Mouse (Mus musculus): ENCODE data around the gene Ddah1.

The Ddah1 gene

GRCm38 (mm10) chr3:145764416-145764815 is 5.9 kb downstream of the Ddah1 start:
- no peak for DNase-seq

GRCm38 (mm10) chr3:145768439-145768838 is 10.0 kb downstream of the Ddah1 start:
- DNase-seq = no peak

DNA sequence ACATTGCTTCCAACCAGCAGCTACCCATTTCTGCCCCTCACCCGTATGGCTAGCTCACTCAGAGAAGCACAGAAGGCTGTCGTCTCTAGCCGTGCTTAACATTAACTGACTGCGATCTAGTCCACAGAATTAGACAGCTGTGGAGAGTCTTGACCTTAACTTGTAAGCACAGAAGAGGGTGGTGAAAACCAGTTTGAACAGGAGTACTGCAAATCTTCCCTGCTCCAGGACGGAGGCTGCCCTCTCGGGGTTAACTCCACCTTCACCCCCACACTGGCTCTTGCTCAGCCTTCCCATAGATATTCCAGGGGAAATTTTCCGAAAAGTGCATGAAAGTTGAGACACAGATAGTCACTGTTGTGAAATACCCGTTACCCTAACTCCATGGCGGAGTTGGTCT is 14.9 kb downstream of the Ddah1 start:
- peak; percentile 48 to 82 for DNase-seq

- no peak for DNase-seq
Measured at GRCm38 (mm10) chr3:145774336-145774735, 15.9 kb downstream of the Ddah1 start.

DNA sequence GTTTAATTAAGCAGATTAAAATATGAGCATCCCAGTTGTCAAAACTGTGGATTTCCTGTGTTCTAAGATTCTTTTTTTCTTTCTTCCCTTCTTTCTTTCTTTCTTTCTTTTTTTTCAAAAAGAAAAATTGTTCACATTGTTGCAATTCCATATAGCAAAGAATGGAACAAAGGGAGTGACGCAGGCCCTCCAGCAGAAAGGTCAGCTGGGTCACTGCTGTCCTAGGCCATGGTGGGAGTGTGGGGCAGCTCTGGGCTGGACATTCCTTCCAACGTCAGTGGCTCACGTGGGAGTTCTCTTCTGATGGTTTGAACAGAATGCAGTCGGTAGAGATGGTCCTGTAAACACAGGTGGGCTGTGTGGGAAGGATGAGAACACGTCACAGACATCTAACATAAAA is 16.8 kb downstream of the Ddah1 start:
- DNase-seq = no peak

DNA sequence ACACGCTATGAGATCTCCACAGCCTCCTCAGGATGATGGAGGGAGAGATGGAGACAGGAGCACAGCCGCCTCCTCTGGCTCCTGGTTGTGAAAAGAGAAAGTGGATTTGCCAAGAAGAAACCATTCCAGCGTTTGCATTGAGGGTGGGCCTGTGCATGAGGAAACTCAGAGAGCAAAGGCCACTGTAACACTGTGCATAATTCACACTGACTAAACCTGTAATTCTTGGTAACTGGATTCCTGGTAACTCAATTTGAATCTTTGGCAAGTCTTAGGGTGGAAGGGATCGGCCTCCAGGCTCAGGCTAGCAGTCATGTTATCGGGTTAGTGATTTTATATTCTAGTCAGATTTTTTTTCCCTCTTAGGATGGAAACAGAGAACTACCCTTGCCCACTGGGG is 17.4 kb downstream of the Ddah1 start:
- DNase-seq = peak in 1 of 2 experiments; percentile 52

- no peak for DNase-seq
Measured at GRCm38 (mm10) chr3:145777006-145777405, 18.5 kb downstream of the Ddah1 start.

DNA sequence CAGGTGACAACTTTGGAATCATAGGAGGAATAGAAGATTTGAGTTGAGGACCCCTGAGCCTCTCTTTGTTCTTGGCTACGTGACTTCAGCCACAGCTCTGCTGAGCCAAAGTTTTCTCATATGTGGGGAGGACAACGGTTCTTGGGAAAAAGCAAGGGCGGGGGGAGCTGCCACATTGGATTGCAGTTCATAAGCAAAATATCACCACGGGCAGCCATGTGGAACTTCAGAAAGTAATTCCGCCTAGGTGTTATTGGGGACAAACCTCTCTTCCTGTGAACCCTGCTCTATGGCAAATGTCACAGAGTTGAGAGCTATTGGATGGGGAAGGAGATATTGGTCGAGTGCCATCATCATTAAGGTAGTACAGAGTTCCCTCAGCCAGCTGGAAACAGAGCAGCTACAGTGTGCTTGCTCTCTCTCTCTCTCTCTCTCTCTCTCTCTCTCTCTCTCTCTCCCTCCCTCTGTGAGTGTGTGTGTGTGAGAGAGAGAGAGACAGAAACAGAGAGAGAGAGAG is 20.0 kb downstream of the Ddah1 start:
- peak; percentile 55 to 56 for DNase-seq

DNA sequence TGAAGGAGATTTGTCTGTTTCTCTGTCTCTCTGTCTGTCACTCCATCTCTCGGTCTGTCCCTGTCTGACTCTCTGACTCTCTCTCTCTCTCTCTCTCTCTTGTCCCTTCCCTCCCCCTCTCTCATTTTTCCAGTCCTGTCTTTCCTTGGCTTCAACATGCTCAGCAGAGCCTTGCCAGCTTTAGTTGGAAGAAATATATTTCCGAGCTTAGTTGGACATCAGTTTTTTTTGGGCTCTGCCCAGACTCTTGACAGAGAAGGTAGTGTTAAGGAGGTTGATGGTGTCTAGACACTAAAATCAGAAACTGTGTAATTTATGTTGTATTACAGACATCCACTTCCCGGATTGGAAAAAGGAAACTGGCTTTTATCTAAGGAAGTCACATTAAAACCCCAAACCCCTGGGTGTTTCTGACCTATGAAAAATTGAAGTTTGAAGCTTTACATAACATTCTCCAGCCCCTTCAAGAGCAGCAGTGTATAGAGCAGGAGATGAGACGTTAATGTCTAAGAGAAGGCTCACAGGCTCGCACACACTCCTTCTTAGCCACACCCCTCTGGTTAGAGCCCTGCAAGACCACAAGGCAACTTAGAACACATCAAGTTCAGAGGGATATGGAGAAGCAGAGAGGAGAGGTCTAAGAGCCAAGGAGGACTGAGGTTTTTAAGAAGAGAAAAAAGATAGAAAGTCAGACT is 21.0 kb downstream of the Ddah1 start:
- DNase-seq = no peak

DNA sequence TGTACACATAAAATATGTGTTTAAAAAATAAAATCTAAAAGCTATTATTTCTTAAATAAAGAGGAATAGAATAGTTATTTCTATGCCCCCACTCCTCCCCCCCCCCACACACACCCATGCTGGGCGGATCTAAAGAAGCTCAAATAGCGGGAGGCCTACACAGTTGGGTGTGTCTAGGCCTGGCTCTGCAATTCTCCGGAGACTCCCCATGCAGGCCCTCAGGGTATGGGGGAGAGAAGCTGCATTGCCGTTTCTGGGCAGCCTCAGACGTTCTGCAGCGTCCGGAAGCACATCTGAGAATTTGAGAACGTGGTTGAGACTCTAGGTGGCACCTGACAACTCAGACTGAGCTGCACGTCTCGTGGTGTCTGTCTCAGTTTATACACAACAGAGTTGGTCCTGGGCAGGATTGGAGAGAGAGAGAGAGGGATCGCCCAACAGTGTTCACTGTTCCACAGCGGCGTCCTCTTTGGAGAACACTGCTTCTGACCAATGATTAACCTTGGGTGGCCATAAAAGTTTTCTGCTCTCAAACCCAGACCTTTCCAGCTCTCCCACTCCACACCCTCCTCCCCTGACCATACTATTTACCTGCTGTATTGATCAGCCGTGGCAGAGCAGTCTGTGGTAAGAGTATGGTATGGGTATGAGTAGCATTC is 22.4 kb downstream of the Ddah1 start:
- peak; percentile 47 to 76 for DNase-seq

GRCm38 (mm10) chr3:145785244-145785643 is 26.8 kb downstream of the Ddah1 start:
- no peak for DNase-seq

DNA sequence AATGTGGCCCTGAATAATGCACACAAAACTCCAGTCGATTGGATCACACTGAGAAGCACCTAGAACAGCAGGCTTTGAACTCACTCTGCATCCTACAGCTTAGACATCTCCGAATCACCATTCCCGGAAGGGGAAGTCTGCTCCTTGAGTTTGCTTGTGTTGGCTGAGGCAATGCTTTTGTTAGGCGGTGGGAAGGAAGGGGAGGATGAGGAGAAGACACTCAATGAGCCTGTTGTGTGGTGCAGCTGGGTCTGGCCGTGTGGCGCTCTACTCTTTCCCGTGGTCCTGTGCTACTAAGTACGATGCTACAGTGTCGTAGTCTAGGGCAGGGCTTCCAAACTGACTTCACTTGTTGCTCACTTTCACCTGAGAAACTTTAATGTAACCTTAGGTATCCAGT is 28.8 kb downstream of the Ddah1 start:
- DNase-seq = no peak

DNA sequence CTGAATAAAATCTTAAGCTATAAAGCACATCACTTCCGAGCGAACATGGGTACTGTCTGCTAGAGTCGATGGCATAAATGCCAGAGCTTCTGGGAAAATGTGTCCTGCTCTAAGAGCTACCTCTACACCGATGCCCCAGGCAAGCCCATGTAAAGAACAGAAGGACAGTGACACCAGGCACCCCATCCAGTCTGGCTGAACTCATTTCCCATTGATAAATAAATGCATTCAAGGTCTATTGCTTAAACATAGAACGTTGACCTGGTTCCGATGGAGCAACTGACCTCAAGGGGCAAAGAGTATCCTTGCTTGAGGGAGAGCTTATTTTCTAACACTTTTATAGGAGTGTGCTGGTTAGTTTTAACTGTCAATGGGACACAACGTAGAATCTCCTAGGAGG is 30.6 kb downstream of the Ddah1 start:
- no peak for DNase-seq

- no peak for DNase-seq
Measured at GRCm38 (mm10) chr3:145790233-145790632, 31.8 kb downstream of the Ddah1 start.

- DNase-seq = no peak
Measured at GRCm38 (mm10) chr3:145790709-145791108, 32.2 kb downstream of the Ddah1 start.

- no peak for DNase-seq
Measured at GRCm38 (mm10) chr3:145794355-145794754, 35.9 kb downstream of the Ddah1 start.

DNA sequence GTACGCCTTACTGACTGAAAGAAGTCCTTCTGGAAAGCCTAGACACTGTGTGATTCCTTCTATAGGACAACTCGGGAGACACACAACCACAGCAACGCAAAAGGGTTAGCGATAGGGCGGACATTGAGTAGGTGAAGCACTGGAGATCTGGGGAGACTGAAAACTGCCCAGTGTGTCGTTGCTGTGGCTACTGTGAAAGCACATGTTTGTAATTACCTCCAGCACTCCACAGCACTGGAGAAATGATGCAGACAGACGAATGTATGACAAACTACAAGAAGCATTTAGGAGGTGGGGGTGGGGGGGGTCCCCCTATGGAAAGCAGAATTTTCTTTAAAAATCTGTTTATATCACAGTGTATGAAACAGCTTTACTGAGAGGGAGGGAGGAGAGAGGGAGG is 37.4 kb downstream of the Ddah1 start:
- DNase-seq = no peak

DNA sequence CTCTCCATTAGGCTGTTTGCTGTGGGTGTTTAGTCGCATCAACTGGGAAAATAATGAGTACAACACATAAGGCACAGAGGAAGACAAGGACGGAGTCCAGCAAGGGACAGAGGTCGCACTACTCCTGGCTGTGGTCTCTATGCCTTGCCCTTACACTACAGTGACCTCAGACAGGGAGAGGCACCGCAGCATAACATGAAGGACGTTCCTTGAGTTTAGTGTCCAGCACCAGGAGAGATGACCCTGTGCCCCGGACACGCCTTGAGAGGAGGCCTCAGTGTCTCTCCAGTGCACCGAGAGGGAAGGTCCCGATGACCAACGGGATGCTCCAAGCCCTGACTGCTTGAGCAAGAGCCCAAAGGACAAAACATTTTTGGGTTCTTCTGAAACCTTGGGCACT is 39.6 kb downstream of the Ddah1 start:
- peak in 1 of 2 experiments; percentile 37 for DNase-seq

DNA sequence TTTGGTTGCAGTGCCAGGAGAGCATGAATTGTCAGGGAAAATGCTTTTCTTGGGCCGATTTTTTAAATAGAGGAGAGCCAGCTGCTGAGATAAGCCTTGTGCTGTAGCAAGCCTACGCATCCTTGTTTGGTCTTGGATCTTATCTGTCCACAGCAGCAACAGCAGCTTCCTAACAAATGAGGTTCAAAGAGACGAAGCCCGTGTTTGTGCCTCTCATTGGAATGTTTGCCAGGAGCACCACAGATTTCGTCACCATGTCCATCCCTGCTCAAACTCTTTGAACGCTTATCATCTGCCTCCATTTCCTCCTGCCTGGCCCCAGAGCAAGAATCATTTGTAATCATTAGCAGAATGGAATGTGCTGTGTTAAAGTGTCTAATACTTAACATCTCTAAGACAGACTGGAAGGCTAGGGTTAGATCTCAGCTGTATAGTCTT is 40.3 kb downstream of the Ddah1 start:
- peak; percentile 62 to 80 for DNase-seq

- DNase-seq = no peak
Measured at GRCm38 (mm10) chr3:145799365-145799764, 40.9 kb downstream of the Ddah1 start.

- no peak for DNase-seq
Measured at GRCm38 (mm10) chr3:145802106-145802505, 43.6 kb downstream of the Ddah1 start.

- no peak for DNase-seq
Measured at GRCm38 (mm10) chr3:145805848-145806247, 47.4 kb downstream of the Ddah1 start.

GRCm38 (mm10) chr3:145806502-145806901 is 48.0 kb downstream of the Ddah1 start:
- peak; percentile 48 to 50 for DNase-seq

DNA sequence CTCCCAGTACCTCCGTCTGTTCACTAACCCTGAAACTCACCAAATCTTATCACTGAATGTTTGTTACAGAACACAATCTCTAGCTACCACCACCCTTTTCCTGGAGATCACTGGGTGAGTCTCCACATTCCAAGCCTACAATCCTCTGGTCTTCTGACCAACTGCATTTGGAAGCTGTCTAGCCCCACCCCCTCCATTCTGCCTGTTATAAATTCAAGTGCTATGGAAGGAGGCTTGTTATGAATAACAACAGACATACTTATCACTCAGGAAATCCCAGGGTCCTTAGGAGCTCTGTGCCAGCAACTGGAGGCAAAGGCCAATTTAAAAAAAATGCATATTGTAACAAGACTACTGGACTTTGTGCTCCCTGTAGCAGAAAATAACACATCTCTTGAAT is 58.3 kb downstream of the Ddah1 start:
- peak; percentile 17 to 38 for DNase-seq
